Mouse (Mus musculus): ENCODE measurements around the gene Evi5l. TPM values are rescaled to one million over a fixed set of nuclear protein-coding genes. Genes with fewer than 3 reads are reported as not detected.

Gene Evi5l
- polyA plus RNA-seq, 1 experiment from 2014 or later, result 16.5 TPM

- Histone ChIP-seq H3K9me3 (replicated peaks; ENCODE audit: low read length) (no peaks in the 10 kb centered on the region), H3K4me2 (ENCODE audit: low read length) (no peak overlapping the region), H3K27me3 (ENCODE audit: insufficient read depth, low read length) (no peaks in the 10 kb centered on the region), H3K9ac (ENCODE audit: low read depth, low read length) (no peak overlapping the region), H3K4me1 (replicated peaks; ENCODE audit: insufficient read depth, low read length) (no peaks in the 10 kb centered on the region; the same call in 1 of the 2 replicates), H3K4me3 (replicated peaks; ENCODE audit: low read depth, low read length) (no peak overlapping the region), H3K36me3 (ENCODE audit: insufficient read depth, low read length) (peaks cover 50% of the 10 kb centered on the region), H3K27ac (no peak overlapping the region)
- no peak for DNase-seq (ENCODE audit: low spot score)
- no peak for ATAC-seq (replicated peaks; ENCODE audit: low FRiP score, low read depth)
- WGBS, result 81% methylated on average over 13 of the region's 13 CpGs
- no peak for TF ChIP-seq CTCF (IDR thresholded peaks at IDR 0.05; ENCODE audit: low read depth)
These were observed 79.4 kb downstream of the Evi5l start for GRCm38 (mm10) chr8:4245737-4246136.

DNA sequence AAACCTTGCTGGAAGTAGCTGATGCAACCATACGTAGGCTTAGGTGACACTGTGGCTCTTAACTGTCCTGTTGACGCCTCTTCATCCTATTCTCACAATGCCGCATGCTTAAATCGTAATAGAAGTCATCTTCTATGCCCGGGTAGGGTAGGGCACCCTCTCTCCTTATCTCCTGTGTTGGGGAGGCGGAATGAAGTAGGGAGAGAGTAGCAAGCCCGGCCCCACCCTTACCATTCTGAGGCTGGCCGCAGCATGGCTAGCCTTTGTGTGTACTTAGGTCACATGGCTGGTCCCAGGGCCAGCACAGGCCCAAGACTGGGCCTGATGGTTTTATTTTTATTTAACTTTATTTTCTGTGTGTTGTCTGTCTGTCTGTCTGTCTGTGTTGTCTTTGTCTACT lies 80.9 kb downstream of the Evi5l start:
- no peak overlapping the region for H3K27ac ChIP-seq
- ATAC-seq (replicated peaks; ENCODE audit: low FRiP score, low read depth) (no peak), DNase-seq (ENCODE audit: low spot score) (no peak)
- H3K4me3 ChIP-seq (replicated peaks; ENCODE audit: low read depth, low read length), result no peak overlapping the region
- peaks cover 49% of the 10 kb centered on the region for H3K36me3 ChIP-seq (ENCODE audit: insufficient read depth, low read length)
- H3K9me3 ChIP-seq (replicated peaks; ENCODE audit: low read length), result no peaks in the 10 kb centered on the region
- no peak overlapping the region for H3K4me2 ChIP-seq (ENCODE audit: low read length)
- H3K9ac ChIP-seq (ENCODE audit: low read depth, low read length), result no peak overlapping the region
- H3K4me1 ChIP-seq (replicated peaks; ENCODE audit: insufficient read depth, low read length), result no peaks in the 10 kb centered on the region; the same call in 1 of the 2 replicates
- 91% methylated on average over 8 of the region's 8 CpGs for WGBS
- H3K27me3 ChIP-seq (ENCODE audit: insufficient read depth, low read length), result no peaks in the 10 kb centered on the region
- no peak for TF ChIP-seq CTCF (IDR thresholded peaks at IDR 0.05; ENCODE audit: low read depth)

- Histone ChIP-seq H3K9me3 (replicated peaks; ENCODE audit: low read length) (no peaks in the 10 kb centered on the region), H3K27me3 (ENCODE audit: insufficient read depth, low read length) (no peaks in the 10 kb centered on the region), H3K4me1 (replicated peaks; ENCODE audit: insufficient read depth, low read length) (peaks cover 4% of the 10 kb centered on the region), H3K27ac (no peak within 1 kb of the TSS), H3K4me2 (ENCODE audit: low read length) (no peak within 1 kb of the TSS), H3K36me3 (ENCODE audit: insufficient read depth, low read length) (peaks cover 41% of the 10 kb centered on the region), H3K4me3 (replicated peaks; ENCODE audit: low read depth, low read length) (no peak within 1 kb of the TSS), H3K9ac (ENCODE audit: low read depth, low read length) (no peak within 1 kb of the TSS)
- ATAC-seq (replicated peaks; ENCODE audit: low FRiP score, low read depth), result no peak
- 82% methylated on average over 11 of the region's 15 CpGs for WGBS
- TF ChIP-seq CTCF (IDR thresholded peaks at IDR 0.05; ENCODE audit: low read depth), result no peak
- DNase-seq (ENCODE audit: low spot score), result no peak
These were observed 81.7 kb downstream of the Evi5l start, which contains the start of gene Tgfbr3l for GRCm38 (mm10) chr8:4247951-4248540. Gene Tgfbr3l (plus strand): TSS chr8:4248214.

- WGBS, result 13% methylated on average over 29 of the region's 29 CpGs
- Histone ChIP-seq H3K9ac (ENCODE audit: low read depth, low read length) (no peak overlapping the region), H3K4me3 (replicated peaks; ENCODE audit: low read depth, low read length) (no peak overlapping the region), H3K27ac (no peak overlapping the region), H3K4me1 (replicated peaks; ENCODE audit: insufficient read depth, low read length) (peaks cover 6% of the 10 kb centered on the region), H3K9me3 (replicated peaks; ENCODE audit: low read length) (no peaks in the 10 kb centered on the region), H3K4me2 (ENCODE audit: low read length) (no peak overlapping the region), H3K36me3 (ENCODE audit: insufficient read depth, low read length) (peaks cover 30% of the 10 kb centered on the region), H3K27me3 (ENCODE audit: insufficient read depth, low read length) (no peaks in the 10 kb centered on the region)
- no peak for ATAC-seq (replicated peaks; ENCODE audit: low FRiP score, low read depth)
- DNase-seq (ENCODE audit: low spot score), result peak; percentile 67
- no peak for TF ChIP-seq CTCF (IDR thresholded peaks at IDR 0.05; ENCODE audit: low read depth)
These were observed 82.8 kb downstream of the Evi5l start for GRCm38 (mm10) chr8:4249213-4249612.

GRCm38 (mm10) chr8:4250306-4250970 lies 84.1 kb downstream of the Evi5l start:
- WGBS, result 41% methylated on average over 26 of the region's 26 CpGs
- Histone ChIP-seq H3K9ac (ENCODE audit: low read depth, low read length) (no peak overlapping the region), H3K27me3 (ENCODE audit: insufficient read depth, low read length) (no peaks in the 10 kb centered on the region), H3K9me3 (replicated peaks; ENCODE audit: low read length) (no peaks in the 10 kb centered on the region), H3K4me1 (replicated peaks; ENCODE audit: insufficient read depth, low read length) (peaks cover 7% of the 10 kb centered on the region), H3K4me2 (ENCODE audit: low read length) (no peak overlapping the region), H3K4me3 (replicated peaks; ENCODE audit: low read depth, low read length) (no peak overlapping the region), H3K36me3 (ENCODE audit: insufficient read depth, low read length) (peaks cover 19% of the 10 kb centered on the region), H3K27ac (no peak overlapping the region)
- peak; percentile 22 for ATAC-seq (replicated peaks; ENCODE audit: low FRiP score, low read depth)
- TF ChIP-seq CTCF (IDR thresholded peaks at IDR 0.05; ENCODE audit: low read depth), result peak; percentile 84
- peak; percentile 85 for DNase-seq (ENCODE audit: low spot score)

GRCm38 (mm10) chr8:4252116-4252760 lies 85.9 kb downstream of the Evi5l start:
- Histone ChIP-seq H3K4me2 (ENCODE audit: low read length) (peak overlapping the region; percentile 58), H3K4me1 (replicated peaks; ENCODE audit: insufficient read depth, low read length) (peaks cover 7% of the 10 kb centered on the region), H3K9me3 (replicated peaks; ENCODE audit: low read length) (no peaks in the 10 kb centered on the region), H3K4me3 (replicated peaks; ENCODE audit: low read depth, low read length) (peak overlapping the region; percentile 88), H3K27me3 (ENCODE audit: insufficient read depth, low read length) (no peaks in the 10 kb centered on the region), H3K36me3 (ENCODE audit: insufficient read depth, low read length) (peaks cover 8% of the 10 kb centered on the region), H3K9ac (ENCODE audit: low read depth, low read length) (peak overlapping the region; percentile 89; the same call in 1 of the 2 replicates), H3K27ac (peak overlapping the region; percentile 88; the same call in 1 of the 2 replicates)
- WGBS, result 42% methylated on average over 8 of the region's 8 CpGs
- TF ChIP-seq CTCF (IDR thresholded peaks at IDR 0.05; ENCODE audit: low read depth), result no peak
- ATAC-seq (replicated peaks; ENCODE audit: low FRiP score, low read depth) (no peak), DNase-seq (ENCODE audit: low spot score) (no peak)
